Mouse (Mus musculus) intestine, embryonic 16.5 days (tissue): ENCODE measurements around the gene Fnbp1. TPM values are rescaled to one million over a fixed set of nuclear protein-coding genes. Genes with fewer than 3 reads are reported as not detected.

ENCODE experiments used
- ATAC-seq: fragments of 200-750 bp; cut with Nextera tagmentation; 2 replicates; pipeline ENCODE4 v1.8.0; 2017; ENCODE audit warnings: moderate TSS enrichment, moderate library complexity
- H3K27ac ChIP-seq: fragments of 300-500 bp; sonication (generic); 2 replicates; pipeline ENCODE4 v1.5.1; 2014; ENCODE audit warnings: mild to moderate bottlenecking, low read length
- H3K27me3 ChIP-seq: fragments of 300-500 bp; sonication (generic); replicated peaks from 2 replicates; pipeline ENCODE4 v1.6.1; 2014; ENCODE audit warnings: low read length, control low read depth, mixed read lengths; ENCODE audit not compliant: control insufficient read depth, insufficient read depth
- H3K36me3 ChIP-seq: fragments of 300-500 bp; sonication (generic); 2 replicates; pipeline ENCODE4 v1.6.1; 2014; ENCODE audit warnings: low read length, control low read depth; ENCODE audit not compliant: control insufficient read depth, insufficient read depth
- H3K4me1 ChIP-seq: fragments of 300-500 bp; sonication (generic); 2 replicates; pipeline ENCODE4 v1.6.1; 2014; ENCODE audit warnings: low read length, control low read depth, mixed read lengths; ENCODE audit not compliant: control insufficient read depth, insufficient read depth
- H3K4me2 ChIP-seq: fragments of 300-500 bp; sonication (generic); 2 replicates; pipeline ENCODE4 v1.6.1; 2014; ENCODE audit warnings: low read depth, low read length, control low read depth
- H3K4me3 ChIP-seq: fragments of 300-500 bp; sonication (generic); 2 replicates; pipeline ENCODE4 v1.5.1; 2014; ENCODE audit warnings: mild to moderate bottlenecking, low read length
- H3K9ac ChIP-seq: fragments of 300-500 bp; sonication (generic); 2 replicates; pipeline ENCODE4 v1.6.1; 2014; ENCODE audit warnings: low read depth, low read length
- H3K9me3 ChIP-seq: fragments of 300-500 bp; sonication (generic); 2 replicates; pipeline ENCODE4 v1.6.1; 2016; ENCODE audit warnings: low read length, control low read depth; ENCODE audit not compliant: control insufficient read depth
- WGBS: fragments of 180-500 bp; shearing (Covaris S2); extraction: QIAGEN DNeasy Blood & Tissue Kit; methylation state at CpG from one replicate; pipeline ENCODE4 v1.1.7; 2014; 5-methylcytosine and 5-hydroxymethylcytosine counted together
- polyA plus RNA-seq: library from polyadenylated mRNA; unstranded; fragments of >200 nt; fragmentation: Nextera tagmentation; extraction: Ambion mirVana; gene quantifications from 2 replicates; pipeline ENCODE4 v1.2.1, GENCODE M21; 2015

The Fnbp1 gene
- polyA plus RNA-seq, 1 experiment from 2014 or later: 21.1 TPM

DNA sequence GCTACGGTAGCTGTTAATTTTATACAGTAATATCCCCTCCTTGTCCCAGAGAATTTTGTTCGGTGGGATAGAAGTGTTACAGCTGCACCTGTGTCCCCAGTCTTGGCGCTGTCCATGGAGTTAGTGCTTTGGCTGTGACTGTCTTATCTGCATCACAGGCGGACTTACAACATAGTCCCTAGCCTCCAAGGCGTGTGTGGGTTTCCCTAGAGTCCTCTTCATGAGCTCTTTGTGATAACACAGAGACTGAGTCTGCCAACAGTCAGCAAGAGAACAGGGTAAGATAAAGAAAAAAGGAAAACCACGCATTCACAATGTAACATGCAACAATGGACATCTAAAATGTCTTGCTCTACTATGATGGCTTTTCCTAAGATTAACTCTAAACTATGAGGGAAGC lies 93.8 kb downstream of the Fnbp1 start:
- H3K4me3 ChIP-seq: no peak overlapping the region
- H3K9me3 ChIP-seq: no peaks in the 10 kb centered on the region
- H3K9ac ChIP-seq: no peak overlapping the region
- H3K4me1 ChIP-seq: no peaks in the 10 kb centered on the region
- H3K4me2 ChIP-seq: no peak overlapping the region
- WGBS: 86% methylated on average over 6 of the region's 6 CpGs
- no peak for ATAC-seq
- H3K27ac ChIP-seq: no peak overlapping the region
- 0 out of 2 replicates have a peak, but pooled peaks cover 3% of the 10 kb centered on the region for H3K36me3 ChIP-seq
- H3K27me3 ChIP-seq: no peaks in the 10 kb centered on the region

DNA sequence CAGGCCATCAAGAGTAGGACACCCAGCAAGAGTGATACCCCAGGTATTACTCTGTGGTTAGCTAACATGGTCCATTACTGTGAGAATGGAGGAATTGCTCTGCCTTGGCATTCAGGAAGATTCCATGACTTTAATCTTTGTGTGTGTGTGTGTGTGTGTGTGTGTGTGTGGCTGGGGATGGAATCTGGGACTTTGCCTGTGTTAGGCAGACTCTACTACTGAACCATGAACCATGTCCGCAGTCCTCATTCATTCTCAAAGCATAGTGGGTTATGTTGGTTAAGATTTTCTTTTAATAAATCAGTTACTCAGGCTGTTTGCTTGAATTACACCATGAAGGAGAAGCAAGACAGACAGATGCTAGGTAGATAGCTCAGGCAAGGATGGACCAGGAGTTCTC lies 98.0 kb downstream of the Fnbp1 start:
- no peak overlapping the region for H3K9ac ChIP-seq
- H3K27ac ChIP-seq: no peak overlapping the region
- no peaks in the 10 kb centered on the region for H3K27me3 ChIP-seq
- H3K4me2 ChIP-seq: no peak overlapping the region
- WGBS: 100% methylated on average over 1 of the region's 1 CpGs
- no peaks in the 10 kb centered on the region for H3K4me1 ChIP-seq
- H3K4me3 ChIP-seq: no peak overlapping the region
- H3K36me3 ChIP-seq: peaks cover 11% of the 10 kb centered on the region
- ATAC-seq: no peak
- H3K9me3 ChIP-seq: no peaks in the 10 kb centered on the region

DNA sequence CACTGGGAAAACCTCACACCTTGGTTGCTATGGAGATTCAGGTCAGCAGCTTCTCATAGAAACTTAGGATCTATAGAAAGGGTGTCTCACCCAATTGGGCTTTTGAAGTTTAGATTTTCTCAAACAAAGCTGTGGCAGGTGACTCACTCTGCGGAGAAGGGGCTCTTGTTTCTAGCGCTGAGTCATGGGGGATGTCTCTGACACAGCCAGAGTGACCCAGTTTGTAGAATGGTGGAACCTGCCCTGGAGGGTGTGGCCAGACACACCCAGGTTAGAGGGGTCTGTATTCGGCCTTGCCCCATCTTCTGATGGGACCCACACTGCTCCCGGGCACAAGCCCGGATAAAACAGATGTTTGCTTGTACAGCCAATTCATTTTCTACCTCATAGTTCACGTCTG lies 98.9 kb downstream of the Fnbp1 start:
- WGBS: 81% methylated on average over 6 of the region's 6 CpGs
- Histone ChIP-seq H3K9me3 (no peaks in the 10 kb centered on the region), H3K4me3 (no peak overlapping the region), H3K27me3 (no peaks in the 10 kb centered on the region), H3K36me3 (peaks cover 14% of the 10 kb centered on the region), H3K27ac (no peak overlapping the region), H3K4me2 (no peak overlapping the region), H3K9ac (no peak overlapping the region), H3K4me1 (no peaks in the 10 kb centered on the region)
- ATAC-seq: no peak

DNA sequence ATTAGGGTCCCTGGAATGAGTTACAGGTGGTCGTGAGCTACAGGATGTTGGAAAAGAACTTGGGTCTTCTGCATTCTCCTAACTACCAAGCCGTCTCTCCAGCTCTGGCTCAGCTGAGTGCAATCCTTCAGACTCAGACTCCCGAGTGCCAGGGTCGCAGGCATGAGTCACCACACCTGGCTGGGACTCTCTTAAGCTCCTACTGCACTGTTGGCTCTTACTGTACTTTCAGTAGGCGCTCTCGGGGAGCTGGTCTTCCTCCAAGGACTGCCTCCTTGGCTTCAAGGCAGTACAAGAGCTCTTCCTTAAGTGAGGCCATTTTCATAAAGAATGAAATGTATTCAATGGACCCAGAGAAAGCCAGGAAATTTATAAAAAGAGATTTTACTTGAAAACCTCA lies 100.4 kb downstream of the Fnbp1 start:
- Histone ChIP-seq H3K36me3 (peaks cover 14% of the 10 kb centered on the region), H3K27me3 (no peaks in the 10 kb centered on the region), H3K27ac (no peak overlapping the region), H3K4me1 (no peaks in the 10 kb centered on the region), H3K9me3 (no peaks in the 10 kb centered on the region), H3K9ac (no peak overlapping the region), H3K4me3 (no peak overlapping the region), H3K4me2 (no peak overlapping the region)
- 88% methylated on average over 6 of the region's 6 CpGs for WGBS
- ATAC-seq: no peak

DNA sequence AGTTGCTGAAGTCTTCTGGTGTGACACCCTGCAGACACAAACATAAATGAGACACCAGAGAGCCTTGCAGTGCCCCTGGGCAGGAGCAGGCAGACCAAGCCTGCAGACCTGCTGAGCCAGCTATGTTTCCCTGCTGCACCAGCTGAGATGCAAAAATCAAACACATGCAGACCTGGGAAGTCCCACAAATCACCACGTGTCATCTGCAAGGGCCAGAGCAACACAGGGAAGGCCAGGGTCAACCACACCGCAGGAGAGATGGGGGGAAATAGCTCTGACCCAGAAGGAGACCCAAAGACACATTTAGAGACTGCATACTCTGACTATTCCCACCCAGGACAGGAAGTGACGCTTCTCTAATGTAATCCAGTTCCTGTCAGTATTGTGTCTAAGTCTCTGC lies 101.3 kb downstream of the Fnbp1 start:
- no peak for ATAC-seq
- H3K27ac ChIP-seq: no peak overlapping the region
- H3K4me1 ChIP-seq: no peaks in the 10 kb centered on the region
- H3K9ac ChIP-seq: no peak overlapping the region
- no peak overlapping the region for H3K4me3 ChIP-seq
- no peaks in the 10 kb centered on the region for H3K27me3 ChIP-seq
- 86% methylated on average over 3 of the region's 3 CpGs for WGBS
- H3K9me3 ChIP-seq: no peaks in the 10 kb centered on the region
- H3K4me2 ChIP-seq: no peak overlapping the region
- H3K36me3 ChIP-seq: peaks cover 18% of the 10 kb centered on the region

DNA sequence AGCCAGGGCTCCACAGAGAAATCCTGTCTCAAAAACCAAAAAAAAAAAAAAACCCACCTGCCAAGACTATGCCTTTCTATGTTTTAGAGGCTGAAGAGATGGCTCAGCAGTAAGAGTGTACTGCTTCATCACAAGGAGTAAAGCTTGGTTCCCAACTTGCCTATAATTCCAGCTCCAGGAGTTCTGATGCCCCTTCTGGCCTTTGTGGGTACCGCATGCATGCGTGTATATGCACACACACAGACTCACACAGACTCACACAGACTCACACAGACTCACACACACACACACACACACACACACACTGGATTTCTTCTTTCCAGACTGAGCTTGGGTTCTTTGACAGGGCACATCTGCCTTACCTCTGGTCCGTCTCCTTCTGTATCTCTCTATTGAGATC lies 101.8 kb downstream of the Fnbp1 start:
- H3K4me1 ChIP-seq: no peaks in the 10 kb centered on the region
- H3K9ac ChIP-seq: no peak overlapping the region

DNA sequence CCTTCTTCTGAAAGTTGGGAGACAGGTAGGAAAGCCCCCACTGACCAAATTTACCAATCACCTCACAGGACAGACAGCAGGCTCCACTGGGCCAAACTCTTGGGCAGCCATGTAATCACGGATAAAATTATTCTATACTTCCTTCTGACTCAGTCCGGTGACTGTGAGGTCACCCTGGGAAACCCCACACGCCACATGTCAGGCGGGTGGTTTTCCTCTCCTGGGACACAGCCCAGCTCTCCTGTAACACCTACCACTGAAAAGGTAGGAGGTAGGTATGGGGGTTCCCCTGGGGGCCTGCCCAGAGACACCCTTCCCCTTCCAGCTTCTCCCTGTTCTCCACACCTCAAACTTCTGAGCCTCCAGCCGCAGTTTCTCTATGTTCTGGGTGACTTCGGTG lies 105.0 kb downstream of the Fnbp1 start:
- Histone ChIP-seq H3K4me2 (no peak overlapping the region), H3K4me3 (no peak overlapping the region), H3K9ac (no peak overlapping the region), H3K9me3 (no peaks in the 10 kb centered on the region), H3K36me3 (peaks cover 21% of the 10 kb centered on the region), H3K27ac (no peak overlapping the region), H3K4me1 (no peaks in the 10 kb centered on the region), H3K27me3 (no peaks in the 10 kb centered on the region)
- WGBS: 91% methylated on average over 6 of the region's 6 CpGs
- no peak for ATAC-seq

More for the DNA sequence above, 101.8 kb downstream of the Fnbp1 start:
- no peaks in the 10 kb centered on the region for H3K27me3 ChIP-seq
- H3K9me3 ChIP-seq: no peaks in the 10 kb centered on the region
- no peak for ATAC-seq
- peaks cover 18% of the 10 kb centered on the region for H3K36me3 ChIP-seq
- no peak overlapping the region for H3K4me3 ChIP-seq
- 96% methylated on average over 3 of the region's 3 CpGs for WGBS
- no peak overlapping the region for H3K27ac ChIP-seq
- H3K4me2 ChIP-seq: no peak overlapping the region

DNA sequence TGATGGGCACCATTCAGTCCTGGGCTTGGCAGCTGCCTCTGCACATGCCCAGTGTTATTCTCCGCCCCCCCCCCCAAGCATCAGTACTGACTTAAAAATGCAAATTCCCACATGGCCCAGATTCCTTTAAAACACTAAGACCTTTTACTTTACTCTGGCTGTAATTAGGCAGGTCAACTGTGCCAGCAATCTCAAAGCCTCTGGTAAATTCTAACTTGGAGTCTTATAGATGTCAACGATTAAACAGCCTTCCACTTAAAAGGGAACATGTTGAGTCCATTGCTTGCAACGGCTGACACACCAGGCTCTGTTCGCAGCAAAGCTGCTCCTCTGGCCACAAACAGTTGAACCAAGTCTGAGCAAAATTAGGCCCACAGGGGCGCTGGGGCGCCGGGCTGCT lies 109.8 kb downstream of the Fnbp1 start:
- Histone ChIP-seq H3K27me3 (no peaks in the 10 kb centered on the region), H3K9ac (no peak overlapping the region), H3K4me2 (no peak overlapping the region), H3K9me3 (no peaks in the 10 kb centered on the region), H3K36me3 (peaks cover 10% of the 10 kb centered on the region), H3K27ac (no peak overlapping the region), H3K4me1 (no peaks in the 10 kb centered on the region), H3K4me3 (no peak overlapping the region)
- ATAC-seq: no peak
- 89% methylated on average over 7 of the region's 7 CpGs for WGBS

DNA sequence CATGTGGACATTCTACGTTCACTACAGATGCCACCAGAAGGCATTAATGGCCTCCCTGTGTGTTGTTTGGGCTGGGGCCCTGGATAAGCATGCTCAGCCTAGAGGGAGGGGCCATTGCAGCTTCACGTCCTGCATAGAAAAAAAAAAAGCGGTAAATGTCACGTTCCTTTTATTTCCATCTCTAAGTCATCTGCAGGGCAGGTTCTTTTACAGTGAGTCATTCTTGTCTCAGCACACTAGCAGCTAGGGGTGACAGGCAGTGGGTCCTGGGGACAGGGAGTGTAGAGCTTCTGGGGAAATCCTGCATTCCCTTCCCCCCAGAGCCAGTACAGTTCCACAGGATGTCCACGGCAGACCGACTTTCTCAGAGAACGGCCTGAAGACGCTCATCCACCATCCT lies 115.2 kb downstream of the Fnbp1 start:
- no peak for ATAC-seq
- Histone ChIP-seq H3K27ac (no peak overlapping the region), H3K4me1 (no peaks in the 10 kb centered on the region), H3K36me3 (no peaks in the 10 kb centered on the region; the same call in 1 of the 2 replicates), H3K4me3 (no peak overlapping the region), H3K9ac (no peak overlapping the region), H3K27me3 (no peaks in the 10 kb centered on the region), H3K4me2 (no peak overlapping the region), H3K9me3 (no peaks in the 10 kb centered on the region)
- 61% methylated on average over 8 of the region's 8 CpGs for WGBS

DNA sequence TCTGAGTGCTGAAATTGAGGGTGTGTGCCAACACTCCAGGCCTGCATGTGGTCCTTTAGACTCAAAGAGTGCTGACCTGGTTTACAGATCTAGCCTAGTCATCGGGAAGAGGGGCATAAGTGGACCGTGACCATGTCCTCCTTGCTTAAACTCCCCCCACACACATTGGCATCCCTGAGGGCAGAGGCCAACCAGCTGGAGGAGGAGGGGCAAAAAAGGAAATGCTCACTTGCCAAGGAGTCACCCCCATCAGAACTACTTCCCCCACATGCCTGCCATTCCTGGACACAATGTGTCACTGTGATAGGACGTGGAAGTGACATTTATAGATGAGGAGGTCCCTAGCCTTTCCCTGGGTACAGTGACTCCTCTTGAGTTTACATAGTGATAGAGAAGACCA lies 116.3 kb downstream of the Fnbp1 start:
- H3K4me1 ChIP-seq: no peaks in the 10 kb centered on the region
- 80% methylated on average over 3 of the region's 3 CpGs for WGBS
- no peak overlapping the region for H3K4me3 ChIP-seq
- H3K36me3 ChIP-seq: no peaks in the 10 kb centered on the region; the same call in 1 of the 2 replicates
- H3K9ac ChIP-seq: no peak overlapping the region
- no peak overlapping the region for H3K4me2 ChIP-seq
- H3K27me3 ChIP-seq: no peaks in the 10 kb centered on the region
- no peak for ATAC-seq
- no peak overlapping the region for H3K27ac ChIP-seq
- no peaks in the 10 kb centered on the region for H3K9me3 ChIP-seq
